Mouse (Mus musculus) brain, embryonic 14.5 days (tissue): Measurements from ENCODE around the gene Acacb. TPM values are rescaled to one million over a fixed set of nuclear protein-coding genes. Genes with fewer than 3 reads are reported as not detected.

Source experiments
- DNase-seq: peaks from one replicate; pipeline ENCODE4 v3.0.0-alpha.2; 2011; ENCODE audit warnings: low read depth
- CTCF ChIP-seq: fragments of 200-500 bp; IDR thresholded peaks from 2 replicates; pipeline ENCODE4 v1.5.1; 2012; ENCODE audit warnings: inconsistent platforms, mild to moderate bottlenecking, moderate library complexity, borderline replicate concordance; ENCODE audit not compliant: insufficient read depth, insufficient read length; ENCODE audit errors: extremely low read depth
- POLR2A ChIP-seq: fragments of 200-500 bp; IDR thresholded peaks from 2 replicates; pipeline ENCODE4 v1.6.1; 2012; ENCODE audit warnings: mild to moderate bottlenecking, inconsistent platforms, borderline replicate concordance; ENCODE audit not compliant: poor library complexity, insufficient read depth, insufficient read length, severe bottlenecking; ENCODE audit errors: extremely low read depth
- polyA plus RNA-seq: library from polyadenylated mRNA; depleted of rRNA; stranded (reverse); fragments of >200 nt; gene quantifications from 2 replicates; pipeline ENCODE4 v1.2.3, GENCODE M21; 2012

The Acacb gene
- polyA plus RNA-seq, 1 experiment, result 5.3 TPM

- DNase-seq, result no peak
- TF ChIP-seq POLR2A, result no peak
- peak; percentile 24; the same call in 1 of the 2 replicates for TF ChIP-seq CTCF
Measured at GRCm38 (mm10) chr5:114162106-114162815, 15.9 kb downstream of the Acacb start.

- TF ChIP-seq CTCF (no peak), POLR2A (no peak)
- DNase-seq, result no peak
Measured at GRCm38 (mm10) chr5:114163117-114163696, 16.9 kb downstream of the Acacb start.

- TF ChIP-seq CTCF, result no peak
- TF ChIP-seq POLR2A, result no peak
- no peak for DNase-seq
Measured at GRCm38 (mm10) chr5:114170345-114170744, 24.0 kb downstream of the Acacb start.

GRCm38 (mm10) chr5:114172936-114173335 lies 26.6 kb downstream of the Acacb start:
- TF ChIP-seq CTCF, result no peak
- TF ChIP-seq POLR2A, result no peak
- peak; percentile 65 for DNase-seq

- TF ChIP-seq CTCF (no peak), POLR2A (no peak)
Measured at GRCm38 (mm10) chr5:114173458-114173857, 27.1 kb downstream of the Acacb start.

GRCm38 (mm10) chr5:114173877-114174581 lies 27.7 kb downstream of the Acacb start:
- DNase-seq, result no peak
- TF ChIP-seq POLR2A (no peak), CTCF (no peak)

More at GRCm38 (mm10) chr5:114173458-114173857, 27.1 kb downstream of the Acacb start:
- no peak for DNase-seq

GRCm38 (mm10) chr5:114174639-114175038 lies 28.3 kb downstream of the Acacb start:
- TF ChIP-seq CTCF (peak; percentile 57), POLR2A (no peak)
- peak; percentile 64 for DNase-seq

- DNase-seq, result peak; percentile 87
- TF ChIP-seq CTCF (no peak), POLR2A (no peak)
Measured at GRCm38 (mm10) chr5:114175596-114176171, 29.3 kb downstream of the Acacb start.

- TF ChIP-seq CTCF (no peak), POLR2A (no peak)
- no peak for DNase-seq
Measured at GRCm38 (mm10) chr5:114176548-114177400, 30.4 kb downstream of the Acacb start.

GRCm38 (mm10) chr5:114177966-114178719 lies 31.8 kb downstream of the Acacb start:
- no peak for DNase-seq
- no peak for TF ChIP-seq CTCF
- TF ChIP-seq POLR2A, result no peak

- TF ChIP-seq POLR2A, result no peak
- no peak for TF ChIP-seq CTCF
- no peak for DNase-seq
Measured at GRCm38 (mm10) chr5:114179541-114179940, 33.2 kb downstream of the Acacb start.
